Mouse (Mus musculus): Measurements from ENCODE around the gene 2200002J24Rik.
"Not testable (repeated sequence)": the region's sequence is repeated elsewhere in the genome, so short reads cannot be mapped to it uniquely, and the experiment has no call there.

2200002J24Rik gene

GRCm38 (mm10) chr7:30728739-30729395, 30.1 kb downstream of the 2200002J24Rik start:
- DNase-seq, result no peak

- peak; percentile 92 to 93 for DNase-seq
Measured at GRCm38 (mm10) chr7:30729396-30730063, 30.8 kb downstream of the 2200002J24Rik start, which contains the start of gene Tmem147. Gene Tmem147 (minus strand): TSS chr7:30729540.

- DNase-seq, result not testable (repeated sequence)
Measured at GRCm38 (mm10) chr7:30730064-30730722, 31.5 kb downstream of the 2200002J24Rik start.

GRCm38 (mm10) chr7:30736211-30736610, 37.5 kb downstream of the 2200002J24Rik start:
- no peak for DNase-seq

GRCm38 (mm10) chr7:30742570-30742969, 43.8 kb downstream of the 2200002J24Rik start:
- not testable (repeated sequence) for DNase-seq

GRCm38 (mm10) chr7:30743617-30744016, 44.9 kb downstream of the 2200002J24Rik start, which contains the start of gene Gapdhs:
Gene Gapdhs (minus strand): TSS chr7:30743681.
- DNase-seq, result not testable (repeated sequence)

- DNase-seq, result no peak
Measured at GRCm38 (mm10) chr7:30744022-30744598, 45.4 kb downstream of the 2200002J24Rik start.

- no peak for DNase-seq
Measured at GRCm38 (mm10) chr7:30747525-30748204, 48.9 kb downstream of the 2200002J24Rik start.
